Mouse (Mus musculus) kidney, embryonic 16.5 days (tissue): Measurements from ENCODE around the gene Znrf1. TPM values are rescaled to one million over a fixed set of nuclear protein-coding genes. Genes with fewer than 3 reads are reported as not detected.

ENCODE experiments used
- ATAC-seq: fragments of 200-750 bp; cut with Nextera tagmentation; 2 replicates; pipeline ENCODE4 v1.8.0; 2017; ENCODE audit warnings: moderate TSS enrichment; ENCODE audit not compliant: low FRiP score, low TSS enrichment
- H3K27ac ChIP-seq: fragments of 300-500 bp; sonication (generic); 2 replicates; pipeline ENCODE4 v1.5.1; 2014; ENCODE audit warnings: low read length
- H3K27me3 ChIP-seq: fragments of 300-500 bp; sonication (generic); 2 replicates; pipeline ENCODE4 v1.6.1; 2014; ENCODE audit warnings: low read length, control low read depth, mixed read lengths; ENCODE audit not compliant: insufficient read depth
- H3K36me3 ChIP-seq: fragments of 300-500 bp; sonication (generic); 2 replicates; pipeline ENCODE4 v1.6.1; 2014; ENCODE audit warnings: low read length, control low read depth, mixed read lengths; ENCODE audit not compliant: insufficient read depth
- H3K4me1 ChIP-seq: fragments of 300-500 bp; sonication (generic); 2 replicates; pipeline ENCODE4 v1.6.1; 2014; ENCODE audit warnings: low read length, control low read depth, mixed read lengths; ENCODE audit not compliant: insufficient read depth
- H3K4me2 ChIP-seq: fragments of 300-500 bp; sonication (generic); replicated peaks from 2 replicates; pipeline ENCODE4 v1.6.1; 2014; ENCODE audit warnings: low read depth, low read length
- H3K4me3 ChIP-seq: fragments of 300-500 bp; sonication (generic); 2 replicates; pipeline ENCODE4 v1.5.1; 2014; ENCODE audit warnings: mild to moderate bottlenecking, low read length
- H3K9ac ChIP-seq: fragments of 300-500 bp; sonication (generic); replicated peaks from 2 replicates; pipeline ENCODE4 v1.6.1; 2014; ENCODE audit warnings: low read length
- H3K9me3 ChIP-seq: fragments of 300-500 bp; sonication (generic); 2 replicates; pipeline ENCODE4 v1.6.1; 2016; ENCODE audit warnings: low read length, control low read depth
- WGBS: fragments of 180-500 bp; shearing (Covaris S2); extraction: QIAGEN DNeasy Blood & Tissue Kit; methylation state at CpG from one replicate; pipeline ENCODE4 v1.1.7; 2014; 5-methylcytosine and 5-hydroxymethylcytosine counted together
- polyA plus RNA-seq: library from polyadenylated mRNA; unstranded; fragments of >200 nt; fragmentation: Nextera tagmentation; extraction: Ambion mirVana; gene quantifications from 2 replicates; pipeline ENCODE4 v1.2.1, GENCODE M21; 2015

The Znrf1 gene
- polyA plus RNA-seq, 1 experiment from 2014 or later: 19.9 TPM

GRCm38 (mm10) chr8:111622553-111622952, 86.7 kb downstream of the Znrf1 start:
- Histone ChIP-seq H3K9me3 (no peaks in the 10 kb centered on the region), H3K9ac (no peak overlapping the region), H3K4me2 (no peak overlapping the region), H3K27me3 (no peaks in the 10 kb centered on the region), H3K27ac (no peak overlapping the region), H3K4me3 (no peak overlapping the region), H3K36me3 (peaks cover 20% of the 10 kb centered on the region; the same call in 1 of the 2 replicates), H3K4me1 (peaks cover 5% of the 10 kb centered on the region)
- ATAC-seq: no peak
- 80% methylated on average over 10 of the region's 10 CpGs for WGBS

- Histone ChIP-seq H3K4me1 (peaks cover 5% of the 10 kb centered on the region), H3K4me2 (no peak overlapping the region), H3K4me3 (no peak overlapping the region), H3K27ac (peak overlapping the region; percentile 54), H3K9ac (no peak overlapping the region), H3K9me3 (no peaks in the 10 kb centered on the region), H3K36me3 (peaks cover 19% of the 10 kb centered on the region; the same call in 1 of the 2 replicates), H3K27me3 (no peaks in the 10 kb centered on the region)
- ATAC-seq: peak; percentile 63
- 79% methylated on average over 12 of the region's 12 CpGs for WGBS
These were observed 88.4 kb downstream of the Znrf1 start for GRCm38 (mm10) chr8:111624081-111624852.

GRCm38 (mm10) chr8:111624853-111625221, 88.9 kb downstream of the Znrf1 start:
- peak overlapping the region; percentile 54 for H3K27ac ChIP-seq

GRCm38 (mm10) chr8:111625694-111626527, 90.0 kb downstream of the Znrf1 start:
- Histone ChIP-seq H3K27me3 (no peaks in the 10 kb centered on the region), H3K4me3 (no peak overlapping the region), H3K36me3 (peaks cover 14% of the 10 kb centered on the region; the same call in 1 of the 2 replicates), H3K4me2 (no peak overlapping the region), H3K9ac (no peak overlapping the region), H3K27ac (no peak overlapping the region), H3K9me3 (no peaks in the 10 kb centered on the region), H3K4me1 (peaks cover 10% of the 10 kb centered on the region)
- no peak for ATAC-seq
- WGBS: 30% methylated on average over 6 of the region's 6 CpGs

More at GRCm38 (mm10) chr8:111624853-111625221, 88.9 kb downstream of the Znrf1 start:
- ATAC-seq: no peak
- Histone ChIP-seq H3K4me2 (no peak overlapping the region), H3K9me3 (no peaks in the 10 kb centered on the region), H3K4me1 (peaks cover 7% of the 10 kb centered on the region), H3K36me3 (peaks cover 17% of the 10 kb centered on the region; the same call in 1 of the 2 replicates), H3K9ac (no peak overlapping the region), H3K27me3 (no peaks in the 10 kb centered on the region), H3K4me3 (no peak overlapping the region)
- WGBS: 92% methylated on average over 10 of the region's 10 CpGs

GRCm38 (mm10) chr8:111626528-111626820, 90.6 kb downstream of the Znrf1 start:
- ATAC-seq: no peak
- H3K27ac ChIP-seq: no peak overlapping the region
- H3K4me1 ChIP-seq: peaks cover 10% of the 10 kb centered on the region
- H3K27me3 ChIP-seq: no peaks in the 10 kb centered on the region
- H3K4me2 ChIP-seq: no peak overlapping the region
- 74% methylated on average over 8 of the region's 8 CpGs for WGBS
- H3K36me3 ChIP-seq: peaks cover 12% of the 10 kb centered on the region; the same call in 1 of the 2 replicates
- H3K9me3 ChIP-seq: no peaks in the 10 kb centered on the region
- H3K9ac ChIP-seq: no peak overlapping the region
- no peak overlapping the region for H3K4me3 ChIP-seq

- no peak overlapping the region for H3K4me3 ChIP-seq
- H3K4me2 ChIP-seq: no peak overlapping the region
- H3K4me1 ChIP-seq: peaks cover 10% of the 10 kb centered on the region
- ATAC-seq: no peak
- H3K9me3 ChIP-seq: no peaks in the 10 kb centered on the region
- H3K9ac ChIP-seq: no peak overlapping the region
- H3K36me3 ChIP-seq: peaks cover 8% of the 10 kb centered on the region; the same call in 1 of the 2 replicates
- H3K27me3 ChIP-seq: no peaks in the 10 kb centered on the region
- H3K27ac ChIP-seq: no peak overlapping the region
- WGBS: 80% methylated on average over 14 of the region's 14 CpGs
These were observed 91.0 kb downstream of the Znrf1 start for GRCm38 (mm10) chr8:111626933-111627332.

GRCm38 (mm10) chr8:111627923-111628322, 92.0 kb downstream of the Znrf1 start:
- peaks cover 10% of the 10 kb centered on the region for H3K4me1 ChIP-seq
- H3K9me3 ChIP-seq: no peaks in the 10 kb centered on the region
- 95% methylated on average over 9 of the region's 9 CpGs for WGBS
- H3K4me3 ChIP-seq: no peak overlapping the region
- no peaks in the 10 kb centered on the region for H3K27me3 ChIP-seq
- H3K36me3 ChIP-seq: peaks cover 2% of the 10 kb centered on the region; the same call in 1 of the 2 replicates
- no peak overlapping the region for H3K27ac ChIP-seq
- no peak overlapping the region for H3K9ac ChIP-seq
- no peak for ATAC-seq
- no peak overlapping the region for H3K4me2 ChIP-seq

- Histone ChIP-seq H3K4me2 (no peak overlapping the region), H3K9me3 (no peaks in the 10 kb centered on the region), H3K36me3 (no peaks in the 10 kb centered on the region; the same call in 1 of the 2 replicates), H3K27ac (no peak overlapping the region), H3K4me3 (no peak overlapping the region), H3K4me1 (peaks cover 10% of the 10 kb centered on the region), H3K9ac (no peak overlapping the region), H3K27me3 (no peaks in the 10 kb centered on the region)
- 93% methylated on average over 12 of the region's 12 CpGs for WGBS
- no peak for ATAC-seq
These were observed 92.5 kb downstream of the Znrf1 start for GRCm38 (mm10) chr8:111628401-111628800.

- ATAC-seq: no peak
- Histone ChIP-seq H3K4me1 (peaks cover 10% of the 10 kb centered on the region), H3K36me3 (no peaks in the 10 kb centered on the region; the same call in 1 of the 2 replicates), H3K4me2 (no peak overlapping the region), H3K9ac (no peak overlapping the region), H3K4me3 (no peak overlapping the region), H3K9me3 (no peaks in the 10 kb centered on the region), H3K27ac (no peak overlapping the region), H3K27me3 (no peaks in the 10 kb centered on the region)
- 85% methylated on average over 19 of the region's 19 CpGs for WGBS
These were observed 93.1 kb downstream of the Znrf1 start for GRCm38 (mm10) chr8:111628894-111629501.
